Mouse (Mus musculus): ENCODE results near the gene Pgs1.

The Pgs1 gene

DNA sequence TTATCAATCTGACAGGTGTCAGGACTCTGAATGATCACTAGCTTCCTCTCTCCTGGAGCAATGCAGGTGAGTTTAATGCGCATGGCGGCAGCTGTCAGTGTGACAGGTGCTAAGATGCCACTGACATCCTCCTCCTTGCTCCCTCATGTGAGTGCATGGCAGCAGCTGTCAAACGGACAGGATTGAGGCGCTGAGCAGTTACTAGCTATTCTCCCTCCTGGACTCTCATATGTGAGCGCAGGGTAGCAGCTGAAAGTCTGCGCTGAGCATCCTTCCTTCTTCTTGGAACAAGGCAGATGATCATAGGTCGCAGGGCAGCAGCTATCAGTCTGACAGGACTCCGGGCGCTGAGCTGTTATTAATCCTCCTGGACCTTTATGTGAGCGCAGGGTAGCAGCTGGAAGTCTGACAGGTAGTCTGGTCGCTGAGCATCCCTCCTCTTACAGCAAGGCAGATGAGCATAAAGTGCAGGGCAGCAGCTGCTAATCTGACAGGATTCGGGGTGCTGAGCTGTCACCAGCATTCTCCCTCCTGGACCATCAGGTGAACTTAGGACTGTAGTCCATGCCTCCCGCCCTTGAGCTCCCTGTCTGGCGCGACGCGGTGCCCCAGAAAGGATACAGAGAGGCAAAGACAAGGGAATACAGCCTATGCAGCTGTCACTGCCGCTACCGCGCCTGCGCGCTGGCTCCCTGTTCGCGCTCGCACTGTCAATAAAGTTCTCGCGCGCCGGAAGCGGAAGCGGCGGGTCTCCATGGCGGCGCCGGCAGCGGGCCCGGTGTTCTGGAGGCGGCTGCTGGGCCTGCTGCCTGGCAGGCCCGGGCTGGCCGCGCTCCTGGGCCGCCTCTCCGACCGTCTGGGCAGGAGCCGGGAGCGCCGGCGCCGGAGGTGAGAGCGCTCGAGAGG lies at the start of gene Pgs1:
TSS of gene Pgs1 (plus strand) at position 167 of the 906 bp plus-strand sequence.
- peak; percentile 92 to 94 for DNase-seq

DNA sequence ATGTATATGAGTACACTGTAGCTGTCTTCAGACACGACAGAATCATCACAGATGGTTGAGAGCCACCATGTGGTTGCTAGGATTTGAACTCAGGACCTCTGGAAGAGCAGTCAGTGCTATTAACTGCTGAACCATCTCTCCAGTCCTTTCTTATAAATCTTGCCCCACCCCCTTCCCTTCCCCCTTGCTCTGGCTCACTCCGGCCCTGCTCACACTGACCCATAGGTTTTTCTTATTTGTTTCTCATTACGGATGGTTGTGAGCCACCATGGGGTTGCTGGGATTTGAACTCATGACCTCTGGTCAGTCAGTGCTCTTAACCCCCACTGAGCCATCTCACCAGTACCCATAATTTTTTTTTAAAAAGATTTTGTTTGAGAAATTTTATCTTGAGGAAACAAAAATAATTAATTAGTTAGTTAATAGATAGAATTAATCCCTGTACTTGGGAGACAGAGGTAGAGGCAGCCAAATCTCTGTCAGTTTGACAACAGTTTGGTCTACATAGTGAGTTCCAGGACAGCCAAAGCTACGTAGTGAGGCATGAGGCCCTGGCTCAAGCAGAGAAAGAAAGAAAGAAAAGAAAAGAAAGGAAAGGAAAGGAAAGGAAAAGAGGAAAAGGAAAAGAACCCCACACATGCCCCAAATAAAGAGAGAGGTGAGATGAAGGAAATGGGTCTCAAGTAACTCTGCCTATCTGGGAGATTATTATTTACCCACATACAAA lies 46.9 kb upstream of the Pgs1 start:
- DNase-seq = no peak

DNA sequence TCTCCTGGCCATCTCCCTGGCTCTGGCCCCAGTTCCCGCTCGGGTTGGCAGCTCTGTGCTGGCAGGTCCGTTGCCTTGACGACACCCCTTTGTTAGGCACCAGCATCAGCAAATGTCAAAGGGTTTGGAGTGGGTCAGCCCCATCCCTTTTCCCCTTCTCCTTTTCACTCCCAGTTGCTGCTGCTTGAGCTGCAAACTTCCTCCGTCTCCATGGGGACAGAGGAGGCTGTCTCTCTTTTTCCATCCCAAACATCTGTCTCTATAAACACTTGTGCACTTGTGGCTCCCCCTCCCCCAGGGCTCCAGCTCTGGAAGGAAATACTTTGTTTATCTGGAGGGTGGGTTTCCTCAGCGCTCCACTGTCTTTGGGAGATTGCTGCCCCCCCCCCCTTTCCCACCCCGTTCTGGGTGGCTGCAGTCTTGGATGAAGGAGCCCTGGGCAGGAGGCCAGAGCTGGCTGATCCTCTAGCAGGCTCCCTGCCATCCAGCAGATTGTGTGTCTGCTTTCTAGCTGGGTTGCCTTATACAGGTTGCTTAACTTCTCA lies 46.3 kb upstream of the Pgs1 start:
- peak; percentile 81 to 85 for DNase-seq

DNA sequence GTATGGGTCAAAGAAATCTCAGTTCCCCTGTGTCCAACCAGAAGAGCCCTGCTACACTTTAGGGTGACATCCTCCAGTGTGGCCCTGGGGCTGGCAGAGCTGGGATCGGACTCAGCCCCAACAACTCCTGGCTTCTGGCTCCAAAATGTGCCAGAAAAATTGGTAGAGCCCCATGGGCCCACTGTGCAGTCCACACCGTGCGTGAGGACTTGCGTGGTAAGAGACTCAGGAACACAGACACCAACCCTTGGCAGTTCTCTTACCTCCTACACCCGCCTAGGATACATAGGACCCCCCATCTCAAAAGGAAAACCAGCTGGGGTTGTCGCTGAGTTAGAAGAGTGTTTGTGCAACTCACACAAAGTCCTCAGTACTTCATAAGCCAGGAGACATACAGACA lies 45.2 kb upstream of the Pgs1 start:
- DNase-seq = no peak

DNA sequence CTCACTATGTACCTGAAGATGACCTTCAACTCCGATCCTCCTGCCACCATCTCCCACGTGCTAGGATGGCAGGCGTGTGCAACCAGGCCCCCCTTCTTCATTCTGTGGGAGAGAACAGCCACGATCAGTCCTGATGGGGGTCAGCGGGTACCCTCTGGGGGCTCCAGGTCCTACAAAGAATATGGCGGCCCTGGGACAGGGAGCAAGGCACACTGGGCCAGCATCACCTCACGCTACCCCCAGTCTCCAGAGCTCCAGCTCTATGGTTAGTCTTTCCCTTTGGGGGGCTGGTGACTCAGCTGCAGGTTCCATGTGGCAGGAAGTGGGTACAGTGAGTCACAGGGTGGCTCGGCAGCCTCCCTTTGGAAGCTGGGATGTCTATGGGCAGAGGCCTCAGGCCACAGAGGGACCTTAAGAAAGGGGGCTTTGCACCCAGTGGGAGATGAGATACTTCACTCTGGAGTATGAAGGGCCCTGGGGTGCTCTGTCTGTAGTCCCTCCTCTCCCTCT lies 44.7 kb upstream of the Pgs1 start:
- no peak for DNase-seq

DNA sequence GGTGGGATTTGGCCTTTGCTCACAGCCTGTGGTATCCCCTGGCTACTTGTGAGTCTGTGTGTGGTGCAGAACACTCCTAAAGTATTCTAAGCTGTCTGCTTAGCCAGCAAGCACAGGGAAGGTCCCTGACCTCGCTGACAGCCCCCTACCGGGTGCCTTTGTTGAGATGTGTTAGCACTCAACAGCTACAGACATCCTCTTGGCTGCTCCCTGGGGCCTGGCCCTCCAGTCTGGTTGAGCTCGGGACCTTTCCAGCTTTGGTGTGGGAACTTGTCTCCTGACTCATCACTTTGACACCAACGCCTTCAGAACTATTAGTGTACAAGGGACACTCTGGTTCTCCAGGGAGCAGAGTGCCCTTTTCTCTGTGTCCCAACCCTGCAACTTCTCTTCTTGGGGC lies 44.2 kb upstream of the Pgs1 start:
- no peak for DNase-seq

DNA sequence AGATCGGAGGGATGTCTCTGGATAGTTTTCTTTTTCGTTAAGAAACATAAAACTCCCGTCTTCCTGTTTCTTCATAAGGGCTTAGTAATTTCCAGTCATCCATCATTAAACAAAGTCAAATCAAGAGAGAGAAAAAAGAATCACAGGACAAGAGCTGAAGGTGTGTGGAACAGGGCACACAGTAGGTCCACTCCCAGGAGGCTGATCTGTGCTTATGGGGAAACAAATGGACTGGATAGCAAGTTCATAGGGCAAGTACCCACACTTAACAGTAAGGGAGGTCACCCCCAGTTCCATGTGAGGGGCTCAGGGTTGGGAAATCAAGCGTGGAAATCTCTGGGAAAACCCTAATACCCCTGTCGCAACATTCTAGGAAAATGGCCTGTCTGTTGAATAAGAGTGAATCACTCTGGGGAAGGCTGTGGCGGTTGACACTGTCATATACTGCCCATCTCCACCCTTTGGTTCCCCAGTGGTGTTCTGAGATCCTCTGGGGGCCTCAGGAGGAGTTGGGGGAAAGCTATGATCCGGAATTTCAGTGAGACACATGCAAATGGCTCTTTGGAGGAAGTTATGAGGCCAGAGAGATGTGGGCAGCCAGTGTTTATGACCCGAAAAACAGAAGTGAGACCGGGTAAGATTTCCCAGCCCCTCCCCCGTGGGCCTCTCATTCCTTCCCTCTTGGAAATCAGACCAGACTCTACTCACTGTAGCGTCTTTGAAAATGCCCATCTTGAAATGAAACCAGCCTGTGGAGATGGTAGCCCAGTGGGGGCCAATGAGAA lies 39.7 kb upstream of the Pgs1 start:
- no peak for DNase-seq

DNA sequence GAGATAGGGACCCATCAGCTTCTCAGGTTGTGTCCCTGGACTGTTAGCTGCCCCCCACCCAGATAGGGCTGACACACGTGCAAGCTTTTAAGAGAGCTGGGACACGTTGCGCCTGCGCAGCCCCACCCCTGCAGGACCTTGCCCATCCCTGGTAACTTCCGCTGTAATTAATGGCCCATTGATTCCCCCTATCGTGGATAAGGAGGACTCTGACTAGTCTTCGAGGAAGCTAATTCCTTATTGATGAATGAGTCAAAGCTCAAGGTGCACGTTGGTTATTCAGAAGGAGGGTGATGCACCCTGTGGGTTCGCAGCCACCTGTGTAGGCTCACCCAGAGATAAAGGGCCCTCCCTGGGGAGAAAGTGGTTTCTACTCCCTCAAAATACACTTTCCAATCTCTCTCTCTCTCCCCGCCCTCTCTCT lies 39.1 kb upstream of the Pgs1 start:
- no peak for DNase-seq

DNA sequence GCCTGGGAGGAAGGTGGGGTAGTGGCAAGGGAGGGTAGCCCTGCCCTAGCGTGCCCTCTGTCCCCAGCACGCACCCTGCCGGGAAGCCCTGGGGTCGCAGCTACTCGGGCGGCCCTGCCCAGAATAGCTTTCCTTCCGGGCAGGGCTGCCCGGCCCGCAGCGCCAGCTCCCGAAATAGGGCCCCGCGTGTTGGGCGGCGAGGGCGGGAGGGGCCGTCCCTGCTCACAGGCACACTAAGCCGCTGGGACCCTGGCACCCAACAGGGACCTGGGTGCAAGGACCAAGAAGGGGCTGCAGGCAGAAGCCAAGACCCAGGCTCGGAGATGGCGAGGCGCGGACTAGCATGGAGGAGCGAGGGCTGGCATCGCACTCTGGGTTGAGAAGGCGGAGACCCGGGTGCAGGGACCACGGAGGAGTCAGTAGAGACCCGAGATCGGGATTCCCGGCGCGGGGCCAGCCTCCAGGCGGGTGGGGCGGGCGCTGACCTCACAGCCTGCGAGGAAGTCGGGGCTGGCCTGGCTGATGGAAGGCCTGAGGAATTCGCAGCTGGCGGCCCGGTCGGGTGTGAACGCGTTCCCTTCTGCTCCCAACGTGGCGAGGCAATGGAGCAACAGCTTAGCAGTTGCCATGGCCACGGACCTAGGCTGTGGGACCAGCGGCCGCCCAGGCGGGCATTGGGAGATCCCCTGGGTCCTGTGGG lies 36.5 kb upstream of the Pgs1 start:
- DNase-seq = peak; percentile 28 to 40

DNA sequence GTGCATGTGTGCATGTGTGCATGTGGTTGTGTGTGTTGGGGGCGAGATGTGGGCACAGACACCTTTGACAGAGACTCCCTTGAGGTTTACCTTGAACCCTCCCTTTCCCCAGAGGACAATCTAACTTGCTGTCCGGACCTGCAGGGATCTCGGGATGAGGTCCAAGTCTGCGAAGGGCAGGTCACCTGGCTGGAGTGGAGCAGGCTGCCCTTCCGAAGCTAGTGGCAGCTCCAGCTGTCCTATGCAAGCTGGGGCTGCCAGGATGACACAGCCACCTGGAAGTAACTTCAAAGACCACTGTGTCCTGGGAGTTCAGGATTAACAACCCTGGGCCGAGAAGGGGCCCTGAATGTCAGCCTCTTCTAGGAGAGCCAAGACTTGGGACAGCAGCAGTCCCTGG lies 34.7 kb upstream of the Pgs1 start:
- no peak for DNase-seq

DNA sequence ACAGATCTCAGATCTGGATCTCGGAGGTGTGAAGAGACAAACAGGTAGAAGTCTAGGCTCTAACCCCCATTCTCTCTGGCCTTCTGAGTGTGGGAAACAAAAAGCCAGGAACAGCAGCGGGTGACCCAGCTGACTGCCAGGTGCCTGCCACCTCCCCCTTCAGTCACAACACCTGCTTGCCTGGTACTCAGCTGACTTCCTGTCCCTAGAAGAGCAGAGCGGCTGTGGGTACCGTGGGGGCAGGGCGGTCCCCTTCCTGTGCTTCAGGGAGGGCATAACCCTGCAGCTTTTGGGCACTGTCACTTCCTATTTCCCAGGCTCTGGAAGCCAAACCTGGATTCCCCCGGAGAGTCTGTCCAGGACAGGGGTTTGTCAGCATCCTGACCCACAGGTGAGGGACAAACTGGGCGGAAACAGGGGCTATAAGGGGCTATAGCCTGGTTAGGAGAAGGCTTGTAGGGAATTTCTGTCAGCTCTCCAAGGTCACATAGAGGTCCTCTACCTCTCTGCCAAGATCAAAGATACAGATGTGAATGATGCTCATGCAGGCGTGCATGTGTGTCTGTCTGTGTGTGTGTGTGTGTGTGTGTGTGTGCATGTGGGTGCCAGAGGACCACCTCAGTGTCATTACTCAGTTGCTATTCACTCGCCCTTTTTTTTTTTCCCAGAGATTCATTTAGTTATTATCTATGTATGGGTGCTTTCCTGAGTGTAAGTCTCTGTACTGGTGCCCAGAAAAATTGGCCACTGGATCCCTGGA lies 33.7 kb upstream of the Pgs1 start:
- DNase-seq = no peak

DNA sequence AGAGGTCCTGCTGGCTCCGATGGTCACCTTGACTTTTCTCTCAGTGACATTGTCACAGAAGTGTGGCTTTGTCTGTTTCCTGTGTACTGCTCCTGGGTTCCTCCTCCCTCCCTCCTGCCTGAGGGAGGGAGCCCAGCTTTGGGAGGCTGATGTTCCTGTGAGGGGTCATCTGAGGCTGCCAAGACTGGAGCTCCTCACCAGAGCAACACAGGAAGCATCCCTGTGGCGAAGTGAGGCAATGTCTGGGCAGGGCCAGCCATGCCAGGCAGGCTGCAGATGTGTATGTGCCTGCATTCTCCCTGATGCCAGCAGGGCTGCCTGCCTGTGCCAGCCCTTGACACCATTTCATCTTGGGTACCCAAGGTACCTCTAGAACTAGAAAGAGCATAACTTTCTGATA lies 32.0 kb upstream of the Pgs1 start:
- no peak for DNase-seq

DNA sequence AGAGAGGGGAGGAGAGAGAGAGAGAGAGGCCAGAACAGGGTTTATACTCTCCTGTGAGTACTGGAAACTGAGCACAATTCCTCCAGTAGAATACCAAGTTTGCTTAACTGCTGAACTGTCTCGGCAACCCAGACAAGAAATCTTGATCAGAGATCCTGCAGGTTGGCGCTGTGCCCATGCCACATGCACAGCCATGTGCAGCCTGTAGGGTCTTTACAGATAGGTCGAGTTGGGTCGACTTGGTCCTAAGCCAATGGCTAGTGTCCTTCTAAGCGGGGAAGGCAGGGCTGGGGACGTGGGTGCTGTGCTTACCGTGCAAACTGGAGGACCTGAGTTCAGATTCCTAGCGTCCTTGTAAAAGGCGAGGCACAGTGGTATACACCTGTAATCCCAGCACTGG lies 31.3 kb upstream of the Pgs1 start:
- peak in 1 of 2 experiments; percentile 28 for DNase-seq

DNA sequence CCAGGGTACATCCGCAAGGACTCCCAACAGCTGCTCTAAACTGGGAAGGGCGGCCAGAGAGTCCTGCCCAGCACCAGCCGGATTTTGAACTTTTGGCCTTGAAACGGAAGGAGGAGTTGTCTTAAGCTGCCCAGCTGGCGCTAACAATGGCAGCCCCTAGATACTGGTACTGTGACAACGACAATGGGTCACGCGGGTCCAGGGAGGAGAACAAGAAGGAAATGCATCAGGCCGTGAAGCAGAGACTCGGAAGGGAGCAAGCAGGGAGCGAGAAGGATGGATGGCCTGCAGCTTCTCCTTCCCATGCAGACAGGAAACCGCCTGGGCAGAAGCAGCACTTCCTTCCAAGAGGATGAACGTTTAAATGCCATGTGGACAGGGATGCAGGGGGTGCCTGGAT lies 30.5 kb upstream of the Pgs1 start:
- no peak for DNase-seq

DNA sequence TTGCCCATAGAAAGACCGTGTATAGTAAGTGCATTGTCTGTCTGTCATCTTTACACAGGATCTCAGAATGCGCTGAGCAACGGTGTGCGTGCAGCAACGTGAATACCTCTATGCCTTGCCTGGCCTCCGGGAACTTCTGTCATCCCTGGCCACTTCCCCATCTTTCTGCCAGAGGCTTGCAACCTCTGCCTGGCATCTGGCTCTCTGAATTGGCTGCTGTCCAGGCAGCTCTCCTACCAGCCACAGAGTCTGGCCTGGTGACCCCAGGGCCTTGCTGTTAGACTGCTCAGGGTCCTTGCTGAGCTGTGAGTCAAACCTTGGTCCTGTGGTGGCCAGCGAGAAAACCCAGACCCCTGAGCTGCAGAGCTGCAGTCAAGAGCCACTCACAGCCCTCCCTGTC lies 27.9 kb upstream of the Pgs1 start:
- DNase-seq = no peak

DNA sequence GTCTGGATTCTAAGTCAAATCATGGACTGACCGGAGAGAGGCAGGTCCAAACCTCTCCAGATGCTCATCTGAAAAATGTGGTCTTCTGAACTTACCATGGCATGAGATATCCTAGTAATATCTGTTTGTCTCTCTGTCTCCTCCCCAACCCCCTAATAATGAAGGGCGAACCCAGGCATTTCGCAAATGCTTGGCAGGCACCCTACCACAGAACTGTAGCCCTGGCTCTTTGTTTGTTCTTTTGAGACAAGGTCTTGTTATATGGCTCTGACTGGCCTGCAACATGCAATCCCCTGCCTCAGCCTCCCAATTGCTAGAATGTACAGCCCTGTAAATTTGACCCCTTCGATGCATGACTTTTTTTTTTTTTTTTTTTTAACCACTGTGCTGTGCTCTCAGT lies 26.9 kb upstream of the Pgs1 start:
- DNase-seq = no peak

DNA sequence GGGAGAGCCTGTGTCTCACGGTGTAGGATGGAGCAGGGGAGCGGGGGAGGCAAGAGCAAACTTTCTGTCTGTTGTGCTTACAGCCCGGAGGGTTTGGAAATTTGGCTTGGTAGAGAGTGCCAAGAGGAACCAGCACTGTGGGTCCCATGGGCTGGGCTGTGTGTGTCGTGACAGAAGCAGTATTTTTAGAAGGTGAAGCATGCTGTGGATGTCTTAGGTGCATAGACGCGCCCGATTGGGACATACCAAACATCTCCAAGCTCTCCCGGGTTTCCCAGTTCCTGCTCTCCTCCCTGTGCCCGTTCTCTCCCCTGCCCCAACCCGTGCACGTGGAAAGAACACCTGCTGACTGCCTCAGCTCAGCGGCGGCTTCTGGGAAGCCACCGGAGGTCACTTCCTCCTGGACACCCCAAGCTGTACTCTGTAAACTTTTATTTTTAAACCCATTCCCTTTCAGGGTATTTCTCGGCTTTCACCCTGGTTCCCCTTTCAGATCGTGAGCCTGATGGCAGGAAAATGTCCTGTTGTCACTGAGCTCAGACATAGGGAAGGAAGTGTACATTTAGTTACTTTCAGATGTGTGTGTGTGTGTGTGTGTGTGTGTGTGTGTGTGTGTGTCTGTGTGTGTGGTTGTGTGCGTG lies 26.2 kb upstream of the Pgs1 start:
- DNase-seq = no peak

DNA sequence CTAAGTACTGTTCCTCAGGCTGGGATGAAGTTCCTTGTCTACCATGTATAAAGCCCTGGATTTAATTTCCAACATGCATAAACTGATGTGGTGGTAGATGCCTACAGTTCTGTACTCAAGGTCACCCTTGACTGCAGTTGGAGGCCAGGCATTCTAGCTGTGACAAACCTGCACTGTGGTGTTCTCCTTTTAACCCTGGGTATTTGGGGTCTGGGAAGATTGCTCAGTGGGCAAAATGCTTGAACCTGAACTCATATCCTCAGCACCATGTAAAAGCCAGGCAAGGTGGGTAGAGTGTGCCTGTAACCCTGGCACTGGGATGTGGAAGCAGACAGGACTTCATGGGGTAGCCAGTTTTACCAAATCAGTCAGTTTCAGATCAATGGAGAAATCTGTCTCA lies 25.5 kb upstream of the Pgs1 start:
- no peak for DNase-seq

DNA sequence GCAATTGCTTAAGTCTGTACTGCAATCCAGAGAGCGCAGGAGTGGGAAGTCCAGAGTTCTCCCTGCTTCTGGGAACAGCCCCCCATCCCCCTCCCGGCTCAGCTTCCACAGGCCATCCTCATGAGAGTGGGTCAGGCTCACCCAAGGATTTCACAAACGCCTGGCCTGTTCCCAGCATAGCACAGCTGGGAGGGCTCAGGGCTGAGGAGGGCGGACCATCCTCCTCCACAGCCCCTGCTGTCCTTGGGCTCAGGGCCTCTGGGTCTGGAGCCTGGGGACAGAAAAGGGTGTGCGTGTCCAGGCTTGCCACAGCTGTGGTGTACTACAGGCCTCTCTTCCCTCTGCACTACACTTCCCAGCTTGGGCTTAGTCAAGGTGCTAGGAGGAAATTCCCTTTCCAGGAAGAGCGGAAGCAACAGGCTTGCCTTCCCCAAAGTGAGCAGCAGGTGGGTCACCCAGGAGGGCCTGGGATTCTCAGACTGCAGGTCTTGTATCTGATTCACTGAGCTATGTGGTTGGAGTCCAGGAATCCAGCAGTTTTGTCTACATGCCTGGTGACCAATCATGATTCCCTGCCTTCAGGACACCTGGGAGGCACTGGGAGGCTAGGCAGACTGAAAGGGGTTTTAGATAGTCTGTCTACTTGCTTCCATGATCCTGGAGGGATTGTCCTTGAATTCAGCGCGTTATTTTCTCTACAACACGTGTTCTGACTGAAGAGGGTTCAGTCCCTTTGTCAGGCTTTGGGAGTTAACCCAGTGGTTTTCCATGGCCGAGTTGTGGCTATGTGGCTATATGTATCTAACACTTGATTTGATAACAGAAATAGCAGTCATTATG lies 23.6 kb upstream of the Pgs1 start:
- DNase-seq = no peak
